Mouse (Mus musculus) left cerebral cortex, adult 9 months (tissue): ENCODE data around the gene Ptprb.

Source experiments
- DNase-seq, 2 experiments: peaks; one replicate each; pipeline ENCODE4 v3.0.0; 2022; ENCODE audit warnings: low spot score in 2 of 2

Ptprb gene

DNA sequence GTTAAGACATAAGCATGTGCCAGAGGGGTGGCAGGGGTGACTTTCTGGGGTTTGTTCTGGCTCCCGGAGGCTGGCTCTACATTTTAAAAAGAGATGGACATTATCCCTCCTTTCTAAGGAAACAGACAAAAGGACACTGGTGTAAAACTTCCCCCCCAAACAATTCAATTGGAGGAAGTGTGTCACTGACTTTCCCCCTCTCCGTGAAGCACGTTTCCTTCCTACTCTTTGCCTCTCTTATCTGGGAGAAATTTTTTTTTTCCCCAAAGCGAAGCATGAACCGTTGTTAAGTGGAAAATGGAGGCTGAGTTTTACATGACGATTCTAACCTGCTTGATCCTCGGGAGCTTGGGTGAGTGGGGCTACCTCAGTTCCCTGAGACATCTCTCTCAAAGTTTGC is at the start of gene Ptprb:
Gene Ptprb (plus strand): TSS at position 244 of the 400 bp plus-strand sequence.
- DNase-seq = no peak

DNA sequence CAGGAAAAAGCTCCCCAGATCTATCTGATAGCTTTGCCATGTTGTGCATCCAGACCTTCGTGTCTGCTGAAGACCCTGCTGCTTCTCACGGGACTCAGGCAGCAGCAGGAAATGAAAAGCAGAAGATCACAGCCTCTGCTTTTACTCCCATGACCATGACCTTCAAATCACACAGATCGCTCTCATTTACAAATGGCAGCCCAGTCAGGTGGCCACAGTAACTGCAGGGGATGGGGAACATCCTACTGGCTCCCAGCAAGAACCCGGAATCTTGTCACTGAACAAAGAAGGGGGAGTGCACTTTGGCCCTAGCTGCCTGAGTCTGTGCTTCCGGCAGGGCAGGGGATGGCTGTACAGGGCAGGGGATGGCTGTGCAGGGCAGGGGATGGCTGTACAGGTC is 40.0 kb upstream of the Ptprb start:
- DNase-seq = no peak

DNA sequence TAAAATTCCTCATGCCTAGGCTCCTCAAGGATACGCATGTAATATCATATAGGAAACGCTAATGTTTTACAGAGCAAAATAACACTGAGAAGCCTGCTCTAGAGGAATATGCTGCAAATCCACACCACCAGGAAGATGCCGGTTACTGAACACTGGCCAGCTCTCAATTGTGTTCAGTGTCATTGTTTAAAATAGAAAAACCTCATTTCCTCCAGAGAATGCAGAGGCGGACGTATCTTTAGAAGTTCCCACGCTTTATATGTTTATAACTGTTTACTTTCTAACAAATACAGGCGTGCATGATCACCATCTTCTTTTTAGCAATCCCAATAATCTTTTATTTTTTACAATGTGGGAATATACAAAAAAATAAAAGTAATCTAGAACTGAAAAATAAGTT is 33.1 kb upstream of the Ptprb start:
- DNase-seq = no peak

DNA sequence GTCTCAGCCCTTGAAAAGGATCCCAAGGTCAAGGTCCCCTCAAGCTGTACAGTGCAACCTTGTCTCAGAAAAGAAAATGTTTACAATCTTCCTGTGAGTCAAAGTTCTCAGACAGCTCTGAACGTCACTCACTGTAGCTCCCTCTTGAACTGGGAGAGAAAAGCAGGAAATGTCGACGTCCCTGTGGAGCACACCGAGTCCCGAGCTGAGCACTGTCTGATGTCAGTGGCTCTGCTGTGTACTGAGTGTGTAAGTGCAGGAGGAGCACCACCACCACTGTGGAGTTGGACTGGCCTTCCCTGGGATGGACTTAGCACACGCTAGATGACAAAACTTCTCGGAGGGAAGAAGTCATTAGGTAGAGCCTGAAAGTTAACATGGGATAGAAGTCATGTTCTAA is 31.9 kb upstream of the Ptprb start:
- DNase-seq = no peak

DNA sequence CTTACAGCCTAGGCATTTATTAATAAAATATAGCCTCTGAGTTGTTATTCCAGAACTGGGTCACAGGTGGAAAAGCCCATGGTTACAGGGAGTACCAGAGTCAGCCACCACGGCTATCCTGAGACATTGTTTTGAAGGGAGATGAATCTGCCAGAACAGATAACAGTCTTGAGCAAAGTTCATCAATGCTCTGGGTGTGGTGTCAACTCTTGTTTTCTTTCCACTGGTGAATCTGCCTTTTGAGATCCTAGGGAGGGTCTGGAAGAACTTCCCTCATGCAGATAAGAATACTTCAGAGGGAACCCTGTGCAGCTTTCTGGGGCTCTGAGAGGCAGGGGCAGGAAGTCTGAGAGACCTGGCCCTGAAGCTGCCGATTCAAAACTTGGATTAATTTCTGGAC is 29.7 kb upstream of the Ptprb start:
- no peak for DNase-seq

DNA sequence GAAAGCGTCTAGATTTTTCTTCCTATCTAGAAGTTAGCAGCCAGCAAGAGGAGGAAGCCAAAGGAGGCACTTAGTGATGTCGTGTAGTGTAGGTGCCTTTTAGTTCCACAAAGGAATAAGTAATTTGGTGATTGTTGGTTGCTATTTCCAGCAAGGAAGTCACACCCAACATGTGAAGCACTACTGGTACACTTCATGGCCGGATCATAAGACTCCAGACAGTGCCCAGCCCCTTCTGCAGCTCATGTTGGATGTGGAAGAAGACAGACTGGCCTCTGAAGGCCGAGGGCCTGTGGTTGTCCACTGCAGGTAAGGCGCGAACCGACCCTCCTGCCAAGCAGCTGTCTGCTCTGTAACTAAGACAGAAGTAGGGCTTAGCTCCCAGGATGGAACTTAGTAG is 22.7 kb upstream of the Ptprb start:
- DNase-seq = no peak

DNA sequence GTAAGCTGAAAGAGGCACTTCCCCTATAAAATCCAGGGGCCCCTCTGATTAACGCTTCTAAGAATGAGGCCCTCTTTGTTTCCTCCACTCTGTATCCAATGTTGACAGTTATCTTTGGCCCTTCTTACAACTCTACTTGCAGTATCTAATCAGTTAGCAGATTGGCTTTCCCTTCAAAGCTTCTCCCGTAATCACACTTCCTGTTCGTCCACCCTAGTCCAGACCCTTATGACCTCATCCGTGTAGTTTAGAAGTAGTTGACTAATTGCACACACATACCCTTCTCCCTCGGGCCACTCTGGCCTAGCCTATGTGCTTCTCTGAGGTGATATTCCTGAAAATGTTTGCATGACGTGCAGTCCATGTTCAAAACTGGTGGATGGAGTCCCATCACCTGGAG is 21.4 kb upstream of the Ptprb start:
- DNase-seq = no peak

DNA sequence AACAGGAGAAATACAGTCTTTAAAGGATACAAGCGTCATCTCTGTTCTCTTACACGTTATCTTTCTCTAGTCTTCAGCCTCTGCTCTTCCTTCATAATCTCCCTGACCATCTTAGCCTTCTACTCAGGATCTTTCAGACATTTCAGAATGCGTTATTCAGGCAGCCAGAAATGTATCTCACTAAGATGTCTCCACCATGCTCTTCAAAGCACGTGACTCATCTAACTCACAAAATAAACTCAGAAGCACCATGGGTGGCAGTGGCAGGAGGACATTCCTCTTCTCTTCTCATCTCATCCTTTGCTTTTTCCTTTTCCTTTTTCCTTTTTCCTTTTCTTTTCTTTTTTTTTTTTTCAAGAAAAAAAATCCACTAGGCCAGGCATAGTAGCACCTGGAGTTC is 16.0 kb upstream of the Ptprb start:
- no peak for DNase-seq

DNA sequence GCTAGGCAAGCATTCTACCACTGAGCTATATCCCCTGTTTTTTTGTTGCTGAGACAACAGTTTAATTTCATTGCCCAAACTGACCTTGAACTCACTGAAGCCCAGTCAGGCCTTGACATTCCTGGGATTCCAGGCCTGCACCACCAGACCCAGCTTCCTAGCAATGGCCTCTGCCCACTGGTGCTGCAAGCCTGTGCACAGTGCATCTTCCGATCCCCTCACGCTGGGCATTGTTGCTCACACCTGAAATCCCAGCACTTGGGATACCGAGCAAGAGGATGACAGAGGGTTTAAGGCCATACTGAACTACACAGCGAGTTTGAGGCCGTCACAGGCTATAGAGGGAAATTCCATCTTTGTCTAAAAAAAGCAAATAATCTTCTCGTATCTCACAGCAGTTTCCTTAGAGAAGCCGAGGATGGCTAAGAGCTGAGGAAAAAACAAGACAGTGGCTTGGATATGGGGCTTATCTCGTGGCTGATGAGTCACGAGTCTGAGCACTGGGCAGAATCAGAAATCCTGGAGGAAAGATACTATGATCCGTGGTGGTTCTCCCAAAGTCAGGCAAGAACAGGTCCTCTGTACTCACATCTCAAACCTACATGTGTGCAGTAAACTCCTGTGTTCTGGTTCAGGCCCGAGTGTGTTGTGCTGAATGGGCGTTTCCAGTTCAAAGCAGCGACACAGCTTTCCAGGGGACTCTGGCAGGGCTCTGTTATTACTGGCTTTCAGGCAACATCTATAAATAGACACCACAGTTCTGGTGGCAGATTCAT is 14.5 kb upstream of the Ptprb start:
- peak; percentile 39 to 40 for DNase-seq

DNA sequence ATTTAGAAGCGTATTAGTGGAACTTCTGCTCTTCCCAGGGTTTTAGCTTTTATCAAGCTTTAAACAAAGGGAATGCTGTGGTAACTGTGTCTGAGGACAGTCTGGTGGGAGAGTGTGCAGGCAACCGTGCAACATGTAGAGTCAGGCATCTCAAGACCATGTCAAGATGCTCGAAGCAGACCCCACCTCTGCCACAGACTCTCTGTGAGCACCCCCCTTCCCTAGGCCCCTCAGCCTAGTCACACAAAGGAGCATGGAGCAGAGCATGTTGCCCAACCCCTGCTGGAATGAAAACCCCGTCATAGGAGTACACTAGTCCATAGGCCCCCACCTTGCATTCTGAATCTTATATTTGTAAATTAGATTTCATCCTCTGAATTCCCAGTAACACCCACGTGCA is 13.8 kb upstream of the Ptprb start:
- no peak for DNase-seq

DNA sequence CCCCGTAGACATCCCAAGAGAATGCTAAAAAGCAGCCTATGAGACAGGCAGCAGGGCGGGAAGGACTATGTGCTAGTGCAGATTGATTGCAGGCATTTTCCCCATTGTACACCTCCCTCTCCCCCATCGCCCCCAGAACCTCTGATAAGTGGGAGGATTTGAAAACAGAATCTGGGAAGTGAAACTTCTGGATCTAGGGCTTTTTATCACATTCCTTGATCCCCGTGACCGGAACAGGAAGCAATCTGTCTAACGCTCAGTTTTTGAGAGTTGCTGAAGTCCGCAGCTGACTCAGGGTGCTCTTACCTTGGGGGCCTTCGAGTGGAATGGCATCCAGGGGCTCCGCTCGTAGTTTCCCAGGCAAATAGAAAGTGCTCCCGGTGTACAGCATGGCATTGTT is 10.8 kb upstream of the Ptprb start:
- DNase-seq = no peak

DNA sequence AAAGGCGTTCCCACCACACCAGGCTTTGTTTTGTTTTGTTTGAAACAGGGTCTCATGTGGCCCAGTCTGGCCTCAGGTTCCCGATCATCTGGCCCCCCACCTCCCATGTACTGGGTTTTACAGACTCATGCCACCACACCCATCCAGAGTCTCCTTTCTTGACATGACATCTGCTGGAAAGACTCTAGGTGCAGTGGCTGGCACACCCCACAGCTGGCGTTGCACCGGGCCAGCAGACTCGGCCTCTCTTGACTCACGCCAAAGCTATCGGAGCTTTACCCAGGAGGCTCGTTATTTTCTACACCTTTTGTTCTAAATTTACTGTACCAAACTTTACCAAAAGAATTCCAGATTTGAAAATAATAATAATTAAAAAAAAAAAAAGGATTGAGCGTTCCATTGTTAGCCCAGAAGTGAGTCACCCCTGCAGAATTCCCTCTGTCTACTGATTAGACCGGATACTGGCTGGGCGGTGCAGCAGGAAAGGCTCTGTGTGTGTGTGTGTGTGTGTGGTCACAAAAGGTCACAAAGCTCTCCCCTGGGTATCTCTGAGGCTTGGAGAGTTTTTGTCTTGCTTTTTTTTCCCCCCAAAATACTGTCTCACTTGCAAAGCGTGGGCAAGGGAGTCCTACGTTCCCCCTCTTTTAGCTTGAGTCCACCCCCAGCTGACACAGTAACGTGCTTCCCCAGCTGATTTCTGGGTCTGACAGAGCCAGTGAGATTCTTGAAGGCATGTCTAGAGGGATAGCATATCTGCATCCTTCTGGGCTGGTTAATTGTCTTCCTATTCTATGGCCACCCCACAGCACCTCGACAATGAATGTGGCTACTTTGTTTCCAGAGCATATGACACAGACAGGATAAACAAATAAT is 8.5 kb upstream of the Ptprb start:
- no peak for DNase-seq

DNA sequence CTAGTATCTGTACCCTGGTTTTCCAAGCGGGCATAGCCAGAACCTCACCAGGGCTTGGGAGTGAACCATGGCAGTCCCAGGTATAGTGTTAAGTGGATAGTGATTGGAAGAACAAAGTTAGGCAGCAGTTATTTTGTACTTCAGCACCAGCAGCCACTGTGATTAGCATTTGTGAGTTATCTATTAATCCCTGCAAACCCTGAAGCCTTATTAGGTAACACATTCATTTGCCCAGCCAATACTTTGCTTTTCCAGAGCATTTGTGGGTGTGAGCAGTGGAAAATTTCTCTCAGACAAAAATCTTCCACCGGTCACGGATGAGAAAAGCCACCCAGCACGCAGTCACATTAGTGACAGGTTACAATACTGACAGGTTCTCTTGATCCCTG is 7.9 kb upstream of the Ptprb start:
- DNase-seq = no peak

DNA sequence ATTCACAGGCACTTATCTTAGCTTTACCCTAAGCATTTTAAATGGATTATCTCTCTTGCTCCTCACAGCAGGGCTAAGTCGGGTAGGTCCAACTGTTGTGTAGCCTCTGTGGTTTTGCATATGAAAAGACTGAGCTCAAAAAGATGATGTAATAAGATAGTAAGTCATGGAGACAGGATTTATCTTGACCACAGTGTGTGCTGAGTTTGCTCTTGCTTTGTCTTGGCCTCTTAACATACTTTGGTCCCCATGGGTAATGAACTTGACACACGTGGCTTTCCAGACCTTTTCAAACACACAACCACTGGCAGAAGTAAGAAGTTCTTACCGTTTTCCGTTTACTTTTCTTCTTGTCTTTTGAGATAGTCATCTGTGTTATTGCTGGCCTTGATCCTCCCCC is 7.0 kb upstream of the Ptprb start:
- no peak for DNase-seq

DNA sequence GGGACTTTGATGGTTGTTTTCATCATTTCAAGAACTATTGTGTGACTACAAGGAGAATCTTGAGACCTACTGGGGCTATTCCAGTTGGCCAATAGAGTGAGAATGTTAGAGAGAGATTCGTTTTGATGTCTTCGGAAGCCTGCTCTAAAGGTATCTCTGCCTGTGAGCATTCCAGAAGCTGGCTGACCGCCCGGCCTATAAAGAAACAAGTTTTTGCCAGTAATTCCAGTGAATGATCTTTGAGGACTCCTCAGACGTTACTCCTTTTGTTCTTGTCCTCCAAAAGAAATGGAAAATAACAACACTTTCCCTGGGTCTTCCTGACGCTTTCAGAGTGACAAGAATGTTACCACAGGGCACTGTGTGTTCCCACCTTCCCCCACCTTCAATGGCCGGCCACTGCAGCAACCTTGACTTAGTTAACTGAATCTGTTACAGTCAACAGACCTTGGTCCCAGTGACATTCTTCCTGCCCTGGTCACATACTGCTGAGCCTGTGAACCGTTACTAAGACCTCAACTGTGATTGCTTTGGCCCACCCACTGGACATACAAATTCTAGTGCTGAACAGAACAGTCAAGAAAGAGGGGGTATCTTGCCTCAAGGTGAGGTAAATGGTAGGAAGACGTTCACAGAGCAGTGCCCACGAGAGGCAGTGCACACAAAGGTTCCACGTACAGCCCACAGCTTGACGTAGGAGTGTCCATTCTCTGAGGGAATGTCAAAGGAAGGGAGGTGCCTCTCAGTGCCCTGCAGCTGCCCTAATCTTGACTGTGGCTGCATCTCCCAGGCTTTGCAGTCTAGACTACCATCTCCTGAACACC is 4.5 kb upstream of the Ptprb start:
- DNase-seq = no peak

DNA sequence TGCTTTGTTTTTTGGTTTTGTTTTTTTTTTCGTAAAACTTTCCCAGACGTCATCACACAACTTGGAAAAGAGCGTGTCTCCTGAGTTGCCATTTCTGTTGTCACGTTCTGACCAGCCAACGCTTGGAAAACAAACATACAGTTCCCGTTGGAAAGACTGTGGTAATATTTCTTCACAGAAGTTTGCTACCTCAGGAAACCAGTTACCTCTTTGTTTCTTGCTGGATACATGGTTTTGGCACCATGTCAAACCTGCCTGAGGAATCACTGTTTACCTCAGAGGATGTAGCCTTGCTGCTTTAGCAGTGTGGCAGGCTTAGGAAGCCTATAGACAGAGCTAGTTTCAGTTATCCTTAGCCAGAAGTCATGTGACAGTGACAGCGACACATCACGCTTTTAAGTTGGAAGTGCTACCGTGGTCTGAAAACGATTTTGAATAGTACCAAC is 3.8 kb upstream of the Ptprb start:
- DNase-seq = no peak

DNA sequence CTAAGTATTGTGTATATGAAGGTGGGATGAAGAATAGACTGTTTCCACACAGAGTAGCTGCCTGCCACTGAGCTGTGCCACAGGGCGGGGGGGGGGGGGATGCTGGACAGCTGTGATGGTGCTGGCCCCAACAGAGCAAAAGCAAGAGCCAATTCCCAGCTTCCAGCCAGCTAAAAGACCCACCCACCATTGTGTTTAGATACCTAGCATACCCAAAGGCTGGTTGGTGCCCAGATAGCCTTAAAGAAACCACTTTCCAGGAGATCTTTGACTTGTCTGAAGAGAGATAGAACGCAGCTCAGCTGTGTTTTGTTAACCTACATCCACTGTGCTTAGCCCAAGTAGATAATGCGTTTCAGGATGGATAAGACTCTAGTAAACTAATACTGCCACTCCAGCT is 3.2 kb upstream of the Ptprb start:
- no peak for DNase-seq

DNA sequence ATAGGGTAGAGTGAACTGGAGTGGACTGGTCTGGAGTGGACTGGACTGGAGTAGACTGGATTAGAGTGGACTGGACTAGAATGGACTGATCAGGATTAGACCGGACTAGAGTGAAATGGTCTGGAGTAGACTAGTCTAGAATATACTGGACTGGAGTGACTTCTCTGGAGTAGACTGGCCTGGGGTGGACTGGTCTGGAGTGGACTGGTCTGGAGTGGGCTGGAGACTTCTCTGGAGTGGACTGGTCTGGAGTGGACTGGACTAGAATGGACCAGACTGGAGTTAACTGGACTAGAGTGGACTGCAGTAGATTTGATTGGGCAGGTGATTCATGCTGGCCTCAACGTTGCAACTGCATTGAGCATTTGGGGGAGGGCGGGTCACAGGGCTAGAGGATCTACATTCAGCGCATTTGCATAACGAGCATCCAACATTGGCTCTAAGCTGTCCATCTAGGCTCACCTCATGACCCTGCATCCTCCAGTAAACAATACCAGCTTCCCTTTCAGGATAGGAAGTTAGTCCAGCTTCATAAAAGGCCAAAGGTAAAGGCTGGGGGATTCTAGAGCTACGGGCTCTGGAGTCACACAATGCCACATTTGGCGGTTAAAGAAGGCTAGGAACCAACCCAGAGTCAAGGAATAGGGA is 11.5 kb downstream of the Ptprb start:
- DNase-seq = no peak

DNA sequence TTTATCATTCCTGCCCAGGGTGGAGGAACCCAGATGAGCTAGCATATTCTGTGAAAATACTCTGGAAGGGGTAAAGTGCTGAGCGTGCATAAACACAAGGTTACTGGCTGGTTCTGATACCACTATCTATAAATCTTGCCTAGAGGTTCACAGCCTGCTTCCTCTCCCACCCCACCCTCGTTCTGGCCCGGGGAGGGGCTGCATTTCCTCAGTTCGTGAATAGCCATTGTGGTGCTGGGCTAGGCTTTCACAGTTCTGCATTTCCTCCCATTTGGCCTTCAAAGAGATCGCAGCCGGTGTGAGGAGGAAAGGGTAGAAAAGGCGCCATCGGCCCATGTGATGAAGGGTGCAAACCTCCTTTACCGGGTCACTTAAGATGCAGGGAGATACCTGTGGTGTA is 12.8 kb downstream of the Ptprb start:
- no peak for DNase-seq

DNA sequence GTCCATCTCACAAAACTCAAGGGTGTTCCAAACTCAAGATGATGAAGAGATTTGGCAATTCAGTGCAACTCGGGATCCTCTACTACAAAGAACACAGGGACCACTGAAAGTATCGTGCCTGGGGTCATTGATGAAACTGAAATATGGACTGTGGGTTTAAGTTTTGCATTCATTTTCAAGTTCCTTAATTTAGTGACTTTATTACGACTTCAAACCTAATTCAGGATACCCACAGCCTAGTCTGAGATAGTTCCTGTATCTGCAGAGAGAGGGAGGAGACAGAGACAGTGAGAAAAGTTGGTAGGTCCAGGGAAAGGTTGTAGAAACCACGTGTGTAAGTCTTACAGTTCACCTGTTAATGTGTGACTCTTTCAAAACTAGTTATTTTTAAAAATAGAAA is 15.2 kb downstream of the Ptprb start:
- no peak for DNase-seq

DNA sequence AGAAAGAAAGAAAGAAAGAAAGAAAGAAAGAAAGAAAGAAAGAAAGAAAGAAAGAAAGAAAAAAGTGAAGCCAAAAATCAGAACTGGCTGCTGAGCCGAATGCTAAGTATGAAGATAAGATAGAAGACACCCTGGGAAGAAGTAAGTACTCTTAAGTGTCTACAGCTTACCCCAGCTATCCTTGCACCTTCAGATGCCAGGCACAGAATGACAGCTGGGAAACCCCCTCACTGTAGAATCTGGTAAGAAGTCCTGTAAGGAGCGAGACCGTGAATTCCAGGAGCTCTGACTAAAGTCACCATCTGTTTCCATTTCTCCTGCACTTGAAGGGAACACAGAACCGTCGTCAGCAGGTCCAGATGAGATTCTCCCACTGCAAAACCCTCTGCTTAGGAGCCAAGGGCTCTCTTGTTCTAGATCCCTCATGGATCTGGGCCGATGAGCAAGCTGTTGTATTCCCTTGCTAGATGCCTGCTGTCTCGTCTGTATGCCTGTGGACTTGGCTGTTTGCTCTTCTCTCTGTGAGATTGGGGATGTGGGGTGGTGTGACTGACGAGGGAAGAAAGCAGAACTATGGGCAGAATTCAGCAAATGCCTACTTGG is 15.9 kb downstream of the Ptprb start:
- peak; percentile 70 to 73 for DNase-seq
